Mouse (Mus musculus) gastrocnemius, adult 2 months (tissue): ENCODE measurements at regions not wholly inside any gene's neighbourhood (a gene's known extent, or its start where the extent isn't known, plus 50 kb on each side); places are given as distances from the start of the nearest gene placed in this dataset.
A peak's percentile ranks its signal among the peaks of the same experiment; 100 is the strongest.

Experiments
- DNase-seq: peaks from one replicate; pipeline ENCODE4 v3.0.0; 2022
- H3K27ac ChIP-seq: fragments of 200-600 bp; 2 replicates; pipeline ENCODE4 v1.8.1; 2022; ENCODE audit warnings: mild to moderate bottlenecking
- H3K4me3 ChIP-seq: fragments of 200-600 bp; 2 replicates; pipeline ENCODE4 v1.8.1; 2022; ENCODE audit warnings: mild to moderate bottlenecking, moderate library complexity
- CTCF ChIP-seq: fragments of 200-600 bp; IDR thresholded peaks from 2 replicates; pipeline ENCODE4 v1.8.1; 2022; ENCODE audit warnings: antibody characterized with exemption, mild to moderate bottlenecking, moderate library complexity
- intact Hi-C: fragments of 180-260 bp; cut with DNase I; formaldehyde crosslinking; loops from one replicate; pipeline ENCODE4 v1.15.1; 2025

DNA sequence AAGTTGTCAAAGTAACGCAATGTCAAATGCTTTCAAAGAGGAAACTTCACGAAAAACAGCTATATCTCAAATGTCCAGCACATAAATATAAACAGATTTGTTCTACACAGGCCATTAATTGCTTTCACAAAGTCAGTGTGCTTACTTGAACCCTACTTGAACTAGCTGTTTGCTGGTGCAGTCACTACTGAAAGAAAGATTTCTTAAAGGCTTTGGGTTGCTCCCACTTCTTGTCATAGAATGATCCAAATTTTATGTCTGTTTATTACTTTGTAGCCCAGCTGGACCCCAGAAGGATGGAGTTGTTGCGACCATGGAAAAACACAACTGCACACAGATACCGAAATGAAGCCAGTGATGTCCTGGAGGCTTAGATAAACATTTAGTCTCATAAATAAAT, 491.2 kb upstream of the Tnc start:
- TF ChIP-seq CTCF = no peak
- no peak for DNase-seq
- H3K4me3 ChIP-seq = no peak overlapping the region
- no peak overlapping the region for H3K27ac ChIP-seq
- intact Hi-C loops = loop anchor here (10.0 kb wide), 1 partner anchor 257 kb away; no protein-coding TSS in a partner anchor

DNA sequence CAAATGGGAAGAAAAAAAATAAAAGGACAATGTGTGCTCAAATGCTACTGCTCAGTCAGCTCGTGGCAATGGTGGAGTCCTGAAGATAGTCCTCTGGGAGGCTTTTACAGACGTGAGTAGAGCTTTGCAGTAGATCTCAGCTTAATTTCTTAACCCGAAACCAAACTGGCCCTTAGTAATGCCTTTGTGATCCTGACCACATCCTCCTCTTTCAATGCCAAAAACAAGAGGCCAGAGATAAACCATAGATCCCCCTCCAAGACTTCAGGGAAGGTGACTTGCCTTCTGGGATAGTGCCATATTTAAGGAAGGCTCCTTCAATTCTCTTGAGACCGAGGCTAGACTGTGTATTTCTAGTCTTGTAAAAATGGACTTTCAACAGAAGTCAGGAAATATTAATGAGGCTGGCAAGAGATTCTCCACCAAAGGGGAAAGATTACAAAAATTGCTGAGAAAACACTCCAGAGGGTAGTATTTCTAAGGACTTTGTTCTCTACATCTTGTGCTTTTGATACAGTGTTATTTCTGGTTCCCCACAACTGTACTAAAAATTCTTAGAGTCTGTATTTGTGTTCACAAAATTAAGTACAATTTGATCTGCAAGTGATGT, 497.9 kb upstream of the Tnc start:
- intact Hi-C loops = no loop called here
- Histone ChIP-seq H3K4me3 (no peak overlapping the region), H3K27ac (no peak overlapping the region)
- no peak for TF ChIP-seq CTCF
- no peak for DNase-seq

GRCm38 (mm10) chr4:64546386-64546785, 499.6 kb upstream of the Tnc start:
- Histone ChIP-seq H3K27ac (no peak overlapping the region), H3K4me3 (no peak overlapping the region)
- DNase-seq = no peak
- intact Hi-C loops = no loop called here
- no peak for TF ChIP-seq CTCF

DNA sequence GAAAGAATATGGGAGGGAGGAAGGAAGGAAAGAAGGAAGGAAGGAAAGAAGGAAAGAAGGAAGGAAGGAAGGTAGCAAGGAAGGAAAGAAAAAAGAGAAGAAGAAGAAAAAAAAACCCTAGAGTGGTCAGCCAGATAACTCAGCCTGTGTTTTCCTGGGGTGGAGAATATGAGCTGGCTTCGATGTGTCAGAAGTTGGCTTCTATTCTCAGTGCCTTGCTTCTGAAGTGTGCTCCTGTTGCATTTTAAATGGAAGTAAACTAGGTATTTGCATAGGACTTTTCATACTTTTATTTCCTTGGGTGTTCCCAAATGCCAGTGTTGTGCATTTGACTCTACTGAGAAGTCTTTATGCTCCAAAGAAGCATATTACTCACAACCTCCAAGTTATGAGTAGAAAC, 515.7 kb upstream of the Tnc start:
- TF ChIP-seq CTCF = no peak
- intact Hi-C loops = no loop called here
- Histone ChIP-seq H3K4me3 (no peak overlapping the region), H3K27ac (no peak overlapping the region)
- DNase-seq = no peak

DNA sequence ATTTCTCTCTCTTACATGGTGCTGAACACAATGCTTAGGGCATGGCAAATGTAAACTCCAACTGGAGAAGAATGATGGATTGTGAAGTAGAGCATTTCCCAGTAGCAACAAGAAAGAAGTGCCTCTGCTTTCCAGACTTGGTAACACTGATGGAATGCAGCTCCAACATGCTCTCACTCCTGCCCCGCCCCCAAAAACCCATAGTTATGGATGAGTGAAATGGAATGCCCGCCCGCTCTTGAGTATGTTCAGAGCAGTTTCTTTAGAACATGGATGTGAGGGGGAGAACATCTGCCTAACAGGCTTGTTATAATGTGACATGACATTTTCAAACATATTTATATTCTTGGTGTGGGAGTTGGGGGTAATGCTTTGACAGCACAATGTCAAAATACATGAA, 517.2 kb upstream of the Tnc start:
- intact Hi-C loops = no loop called here
- H3K4me3 ChIP-seq = no peak overlapping the region
- H3K27ac ChIP-seq = no peak overlapping the region
- TF ChIP-seq CTCF = no peak
- no peak for DNase-seq

DNA sequence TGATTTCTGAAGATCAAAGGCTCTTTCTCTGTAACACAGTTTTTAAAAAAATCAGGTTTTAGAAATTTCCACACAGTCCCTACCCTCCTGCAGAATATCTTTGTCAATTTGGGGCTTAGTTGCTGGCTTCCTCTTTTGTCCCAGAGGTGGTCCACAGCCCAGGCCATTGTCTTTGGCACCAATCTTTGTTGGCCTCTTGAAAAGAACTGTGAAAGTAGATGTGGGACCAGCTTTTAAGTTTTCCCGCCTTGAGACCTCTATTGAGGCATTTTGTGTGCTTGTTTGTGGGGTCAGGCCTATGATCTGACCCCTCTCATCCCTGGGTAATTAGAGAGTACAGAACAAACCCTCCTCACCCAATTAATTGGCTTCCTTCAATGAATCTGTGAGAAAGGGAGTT, 523.9 kb upstream of the Tnc start:
- no peak for DNase-seq
- no peak for TF ChIP-seq CTCF
- intact Hi-C loops = no loop called here
- Histone ChIP-seq H3K27ac (no peak overlapping the region), H3K4me3 (no peak overlapping the region)

DNA sequence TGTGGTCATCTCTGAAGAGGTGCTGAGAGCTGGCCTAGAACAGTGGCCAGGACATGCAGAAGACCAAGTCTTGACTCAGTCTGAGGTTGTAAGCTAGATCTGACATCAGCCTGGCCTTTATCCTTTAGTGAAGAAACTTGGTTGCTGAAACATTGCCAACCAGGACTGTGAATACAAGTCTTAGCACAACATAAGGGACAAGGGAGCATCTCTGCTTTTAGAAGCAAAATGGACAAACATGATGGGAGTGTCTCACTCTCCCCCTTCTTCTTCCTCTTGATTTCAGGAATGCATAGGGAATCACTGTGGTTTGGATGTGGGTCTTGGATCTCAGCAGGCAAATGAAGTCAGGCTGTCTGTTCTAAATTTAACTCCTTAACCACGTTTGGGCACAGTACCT, 529.1 kb upstream of the Tnc start:
- TF ChIP-seq CTCF = no peak
- Histone ChIP-seq H3K27ac (no peak overlapping the region), H3K4me3 (no peak overlapping the region)
- no peak for DNase-seq
- intact Hi-C loops = no loop called here

GRCm38 (mm10) chr4:64595014-64595599, 528.9 kb upstream of the Pappa start:
- Histone ChIP-seq H3K4me3 (no peak overlapping the region), H3K27ac (peak overlapping the region; percentile 10; the same call in 1 of the 2 replicates)
- peak; percentile 58 for DNase-seq
- intact Hi-C loops = no loop called here
- no peak for TF ChIP-seq CTCF

- DNase-seq = no peak
- TF ChIP-seq CTCF = no peak
- Histone ChIP-seq H3K4me3 (no peak overlapping the region), H3K27ac (no peak overlapping the region)
- intact Hi-C loops = no loop called here
Measured at GRCm38 (mm10) chr4:64598465-64598864, 525.5 kb upstream of the Pappa start.

DNA sequence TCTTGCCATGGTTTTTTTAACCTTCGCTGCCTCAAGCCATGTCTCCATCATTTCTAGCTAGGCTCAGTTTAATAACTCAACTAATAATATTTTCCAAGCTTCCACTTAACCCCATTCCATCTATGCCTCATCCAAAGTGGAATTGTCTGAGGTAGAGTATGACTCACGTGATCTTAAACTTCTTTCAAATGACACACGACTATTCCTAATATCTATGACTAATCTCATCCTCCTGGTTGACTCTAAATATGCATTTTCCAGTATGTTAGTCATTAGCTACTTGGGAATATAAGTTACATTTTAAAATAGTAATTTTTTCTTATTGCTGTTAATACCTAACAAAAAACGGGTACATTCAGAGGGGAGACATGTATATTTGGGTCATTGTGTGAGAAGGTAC, 524.8 kb upstream of the Pappa start:
- Histone ChIP-seq H3K4me3 (no peak overlapping the region), H3K27ac (no peak overlapping the region)
- intact Hi-C loops = no loop called here
- no peak for DNase-seq
- TF ChIP-seq CTCF = no peak

DNA sequence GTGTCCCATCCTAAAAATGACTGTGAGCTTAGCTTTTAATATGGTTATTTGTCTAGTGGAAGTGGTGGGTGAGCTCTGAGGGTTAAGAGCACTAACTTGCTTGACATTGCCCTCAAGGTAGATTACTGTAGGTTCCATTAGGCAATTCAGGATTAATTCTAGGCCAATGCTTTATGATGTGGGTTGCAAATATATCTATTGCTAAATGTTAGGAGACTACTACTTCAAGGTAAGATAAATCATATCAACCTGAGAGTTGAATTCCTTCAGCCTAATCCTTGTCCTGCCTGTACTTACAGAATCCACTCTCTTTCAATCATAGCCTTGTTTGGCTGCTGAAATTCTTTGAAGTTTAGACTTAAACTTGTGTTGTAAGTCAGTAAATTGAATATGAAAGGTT, 501.2 kb upstream of the Pappa start:
- Histone ChIP-seq H3K4me3 (no peak overlapping the region), H3K27ac (no peak overlapping the region)
- no peak for TF ChIP-seq CTCF
- DNase-seq = no peak
- intact Hi-C loops = no loop called here

GRCm38 (mm10) chr4:64632189-64632588, 491.8 kb upstream of the Pappa start:
- intact Hi-C loops = no loop called here
- no peak for DNase-seq
- no peak for TF ChIP-seq CTCF

DNA sequence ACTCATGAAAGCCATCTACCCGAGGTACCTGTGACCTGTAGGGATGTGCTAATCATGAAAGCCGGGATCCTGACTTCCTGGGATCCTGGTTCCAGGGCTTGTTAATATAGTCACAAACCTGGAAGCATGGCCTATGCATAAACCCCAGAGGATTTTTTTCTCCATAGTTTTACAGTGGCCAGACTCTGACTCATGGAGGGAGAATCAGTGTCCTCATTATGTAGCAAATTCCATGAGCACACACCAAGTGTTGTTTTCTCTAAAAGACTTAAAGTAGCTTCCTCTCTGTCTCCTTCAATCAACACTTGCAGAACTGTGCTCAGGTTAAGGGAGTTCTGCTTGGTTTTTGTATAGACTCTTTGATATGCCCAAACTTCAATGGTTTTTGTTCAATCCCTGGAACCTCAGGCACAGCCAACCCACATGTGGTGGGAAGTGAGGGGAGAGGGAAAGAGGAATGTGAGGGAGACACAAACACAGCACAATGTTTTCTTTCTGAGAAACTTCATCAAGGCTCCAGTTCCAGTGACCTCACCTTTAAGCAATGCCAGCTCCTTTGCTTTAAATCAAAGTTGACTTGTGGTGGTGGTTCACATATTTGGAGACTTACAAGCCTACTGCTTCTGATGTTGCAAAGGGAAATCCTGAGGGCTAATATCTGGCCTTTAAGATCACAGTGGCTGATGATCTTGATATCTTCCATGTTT, 488.6 kb upstream of the Pappa start:
- DNase-seq = no peak
- H3K4me3 ChIP-seq = no peak overlapping the region
- no peak for TF ChIP-seq CTCF
- intact Hi-C loops = no loop called here
- H3K27ac ChIP-seq = no peak overlapping the region

More at GRCm38 (mm10) chr4:64632189-64632588, 491.8 kb upstream of the Pappa start:
- H3K27ac ChIP-seq = no peak overlapping the region
- H3K4me3 ChIP-seq = no peak overlapping the region

DNA sequence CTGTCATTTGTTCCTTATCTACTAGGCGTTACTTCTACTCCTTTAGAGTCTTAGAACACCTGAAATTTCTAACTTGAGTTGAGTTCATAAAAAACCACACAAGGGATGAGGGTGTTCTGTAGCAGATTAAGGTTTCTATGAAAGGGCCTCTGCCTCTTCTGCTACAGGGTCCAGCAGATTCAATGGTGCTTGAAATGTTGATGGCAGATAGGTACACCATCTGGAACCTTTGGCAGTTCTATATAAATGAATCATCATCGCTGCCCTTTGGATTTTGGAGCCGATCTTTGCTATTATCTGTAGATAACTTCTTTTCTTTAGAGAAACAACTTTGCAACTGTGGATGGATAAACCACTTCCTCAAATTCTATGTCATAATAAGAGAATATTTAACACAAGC, 483.9 kb upstream of the Pappa start:
- no peak for TF ChIP-seq CTCF
- no peak for DNase-seq
- intact Hi-C loops = no loop called here
- H3K27ac ChIP-seq = no peak overlapping the region
- H3K4me3 ChIP-seq = no peak overlapping the region
